Mouse (Mus musculus): ENCODE measurements around the gene Dmwd. TPM values are rescaled to one million over a fixed set of nuclear protein-coding genes. Genes with fewer than 3 reads are reported as not detected.
A peak's percentile ranks its signal among the peaks of the same experiment; 100 is the strongest.

Gene Dmwd
- polyA plus RNA-seq (2015; fragmentation: Nextera tagmentation; extraction: Ambion mirVana) = 29.1 and 30.0 TPM in 2 replicates

GRCm38 (mm10) chr7:19075723-19076585 is at the start of gene Dmwd:
Gene Dmwd (plus strand): TSS chr7:19076227.
- Histone ChIP-seq H3K27ac (ENCODE audit: low read depth, low read length) (peak within 1 kb of the TSS; percentile 84), H3K36me3 (ENCODE audit: control insufficient read depth, insufficient read depth, low read length) (peaks cover 18% of the 10 kb centered on the region; the same call in 1 of the 2 replicates), H3K9ac (ENCODE audit: low read depth, low read length) (peak within 1 kb of the TSS; percentile 100), H3K4me3 (ENCODE audit: low read length) (peak within 1 kb of the TSS; percentile 95), H3K4me1 (ENCODE audit: control insufficient read depth, insufficient read depth, low read depth, low read length) (peaks cover 16% of the 10 kb centered on the region), H3K9me3 (ENCODE audit: control insufficient read depth, low read length) (no peaks in the 10 kb centered on the region), H3K4me2 (ENCODE audit: low read length) (peak within 1 kb of the TSS; percentile 90), H3K27me3 (replicated peaks; ENCODE audit: control insufficient read depth, insufficient read depth, low read length) (no peaks in the 10 kb centered on the region)
- peak; percentile 98 for ATAC-seq
- 1% methylated on average over 69 of the region's 91 CpGs for WGBS

- H3K27me3 ChIP-seq (replicated peaks; ENCODE audit: control insufficient read depth, insufficient read depth, low read length) = peaks cover 6% of the 10 kb centered on the region
- H3K9ac ChIP-seq (ENCODE audit: low read depth, low read length) = no peak overlapping the region
- H3K4me1 ChIP-seq (ENCODE audit: control insufficient read depth, insufficient read depth, low read depth, low read length) = peaks cover 13% of the 10 kb centered on the region
- H3K4me3 ChIP-seq (ENCODE audit: low read length) = no peak overlapping the region
- no peaks in the 10 kb centered on the region for H3K9me3 ChIP-seq (ENCODE audit: control insufficient read depth, low read length)
- peaks cover 25% of the 10 kb centered on the region for H3K36me3 ChIP-seq (ENCODE audit: control insufficient read depth, insufficient read depth, low read length)
- no peak for ATAC-seq
- no peak overlapping the region for H3K27ac ChIP-seq (ENCODE audit: low read depth, low read length)
- H3K4me2 ChIP-seq (ENCODE audit: low read length) = no peak overlapping the region
Measured at GRCm38 (mm10) chr7:19028067-19028466, 48.0 kb upstream of the Dmwd start.

- ATAC-seq = peak; percentile 27
- no peaks in the 10 kb centered on the region for H3K9me3 ChIP-seq (ENCODE audit: control insufficient read depth, low read length)
- H3K4me3 ChIP-seq (ENCODE audit: low read length) = no peak overlapping the region
- no peak overlapping the region for H3K9ac ChIP-seq (ENCODE audit: low read depth, low read length)
- no peaks in the 10 kb centered on the region for H3K27me3 ChIP-seq (replicated peaks; ENCODE audit: control insufficient read depth, insufficient read depth, low read length)
- no peak overlapping the region for H3K4me2 ChIP-seq (ENCODE audit: low read length)
- H3K36me3 ChIP-seq (ENCODE audit: control insufficient read depth, insufficient read depth, low read length) = peaks cover 31% of the 10 kb centered on the region
- H3K27ac ChIP-seq (ENCODE audit: low read depth, low read length) = no peak overlapping the region
- 66% methylated on average over 6 of the region's 6 CpGs for WGBS
- peaks cover 13% of the 10 kb centered on the region for H3K4me1 ChIP-seq (ENCODE audit: control insufficient read depth, insufficient read depth, low read depth, low read length)
Measured at GRCm38 (mm10) chr7:19029084-19029653, 46.9 kb upstream of the Dmwd start.

GRCm38 (mm10) chr7:19031641-19032040 is 44.4 kb upstream of the Dmwd start:
- 19% methylated on average over 4 of the region's 4 CpGs for WGBS

GRCm38 (mm10) chr7:19044616-19045015 is 31.4 kb upstream of the Dmwd start:
- Histone ChIP-seq H3K9ac (ENCODE audit: low read depth, low read length) (no peak overlapping the region), H3K36me3 (ENCODE audit: control insufficient read depth, insufficient read depth, low read length) (peaks cover 78% of the 10 kb centered on the region), H3K4me1 (ENCODE audit: control insufficient read depth, insufficient read depth, low read depth, low read length) (no peaks in the 10 kb centered on the region), H3K9me3 (ENCODE audit: control insufficient read depth, low read length) (no peaks in the 10 kb centered on the region), H3K4me3 (ENCODE audit: low read length) (no peak overlapping the region), H3K27me3 (replicated peaks; ENCODE audit: control insufficient read depth, insufficient read depth, low read length) (no peaks in the 10 kb centered on the region), H3K4me2 (ENCODE audit: low read length) (no peak overlapping the region), H3K27ac (ENCODE audit: low read depth, low read length) (no peak overlapping the region)
- ATAC-seq = no peak
- WGBS = 92% methylated on average over 6 of the region's 6 CpGs

More at GRCm38 (mm10) chr7:19031641-19032040, 44.4 kb upstream of the Dmwd start:
- H3K4me3 ChIP-seq (ENCODE audit: low read length) = no peak overlapping the region
- no peak overlapping the region for H3K9ac ChIP-seq (ENCODE audit: low read depth, low read length)
- peaks cover 48% of the 10 kb centered on the region for H3K36me3 ChIP-seq (ENCODE audit: control insufficient read depth, insufficient read depth, low read length)
- H3K27ac ChIP-seq (ENCODE audit: low read depth, low read length) = no peak overlapping the region
- ATAC-seq = no peak
- H3K9me3 ChIP-seq (ENCODE audit: control insufficient read depth, low read length) = no peaks in the 10 kb centered on the region
- no peaks in the 10 kb centered on the region for H3K4me1 ChIP-seq (ENCODE audit: control insufficient read depth, insufficient read depth, low read depth, low read length)
- no peak overlapping the region for H3K4me2 ChIP-seq (ENCODE audit: low read length)
- no peaks in the 10 kb centered on the region for H3K27me3 ChIP-seq (replicated peaks; ENCODE audit: control insufficient read depth, insufficient read depth, low read length)

- no peak overlapping the region for H3K9ac ChIP-seq (ENCODE audit: low read depth, low read length)
- H3K4me3 ChIP-seq (ENCODE audit: low read length) = no peak overlapping the region
- WGBS = 87% methylated on average over 11 of the region's 11 CpGs
- H3K36me3 ChIP-seq (ENCODE audit: control insufficient read depth, insufficient read depth, low read length) = peaks cover 76% of the 10 kb centered on the region
- H3K4me1 ChIP-seq (ENCODE audit: control insufficient read depth, insufficient read depth, low read depth, low read length) = no peaks in the 10 kb centered on the region
- no peak overlapping the region for H3K4me2 ChIP-seq (ENCODE audit: low read length)
- H3K9me3 ChIP-seq (ENCODE audit: control insufficient read depth, low read length) = no peaks in the 10 kb centered on the region
- H3K27ac ChIP-seq (ENCODE audit: low read depth, low read length) = no peak overlapping the region
- ATAC-seq = 0 out of 2 replicates have a peak, but pooled peaks have one; percentile 10
- no peaks in the 10 kb centered on the region for H3K27me3 ChIP-seq (replicated peaks; ENCODE audit: control insufficient read depth, insufficient read depth, low read length)
Measured at GRCm38 (mm10) chr7:19046286-19047069, 29.5 kb upstream of the Dmwd start.

- Histone ChIP-seq H3K27me3 (replicated peaks; ENCODE audit: control insufficient read depth, insufficient read depth, low read length) (no peaks in the 10 kb centered on the region), H3K9me3 (ENCODE audit: control insufficient read depth, low read length) (no peaks in the 10 kb centered on the region), H3K4me1 (ENCODE audit: control insufficient read depth, insufficient read depth, low read depth, low read length) (no peaks in the 10 kb centered on the region), H3K4me3 (ENCODE audit: low read length) (no peak overlapping the region), H3K27ac (ENCODE audit: low read depth, low read length) (no peak overlapping the region), H3K9ac (ENCODE audit: low read depth, low read length) (no peak overlapping the region), H3K4me2 (ENCODE audit: low read length) (no peak overlapping the region), H3K36me3 (ENCODE audit: control insufficient read depth, insufficient read depth, low read length) (peaks cover 68% of the 10 kb centered on the region)
- WGBS = 90% methylated on average over 14 of the region's 14 CpGs
- ATAC-seq = no peak
Measured at GRCm38 (mm10) chr7:19048006-19048527, 28.0 kb upstream of the Dmwd start.

- 90% methylated on average over 5 of the region's 5 CpGs for WGBS
Measured at GRCm38 (mm10) chr7:19049252-19049651, 26.8 kb upstream of the Dmwd start.

More at GRCm38 (mm10) chr7:19049252-19049651, 26.8 kb upstream of the Dmwd start:
- H3K4me3 ChIP-seq (ENCODE audit: low read length) = no peak overlapping the region
- peaks cover 60% of the 10 kb centered on the region for H3K36me3 ChIP-seq (ENCODE audit: control insufficient read depth, insufficient read depth, low read length)
- no peak overlapping the region for H3K9ac ChIP-seq (ENCODE audit: low read depth, low read length)
- no peaks in the 10 kb centered on the region; the same call in 1 of the 2 replicates for H3K4me1 ChIP-seq (ENCODE audit: control insufficient read depth, insufficient read depth, low read depth, low read length)
- no peaks in the 10 kb centered on the region for H3K27me3 ChIP-seq (replicated peaks; ENCODE audit: control insufficient read depth, insufficient read depth, low read length)
- no peaks in the 10 kb centered on the region for H3K9me3 ChIP-seq (ENCODE audit: control insufficient read depth, low read length)
- H3K4me2 ChIP-seq (ENCODE audit: low read length) = no peak overlapping the region
- H3K27ac ChIP-seq (ENCODE audit: low read depth, low read length) = no peak overlapping the region
- ATAC-seq = no peak

Measured in hindbrain, embryonic 16.5 days (tissue).